Mouse (Mus musculus): ENCODE results near the gene Prkn.
"Not testable (repeated sequence)": the region's sequence is repeated elsewhere in the genome, so short reads cannot be mapped to it uniquely, and the experiment has no call there.

Prkn gene

DNA sequence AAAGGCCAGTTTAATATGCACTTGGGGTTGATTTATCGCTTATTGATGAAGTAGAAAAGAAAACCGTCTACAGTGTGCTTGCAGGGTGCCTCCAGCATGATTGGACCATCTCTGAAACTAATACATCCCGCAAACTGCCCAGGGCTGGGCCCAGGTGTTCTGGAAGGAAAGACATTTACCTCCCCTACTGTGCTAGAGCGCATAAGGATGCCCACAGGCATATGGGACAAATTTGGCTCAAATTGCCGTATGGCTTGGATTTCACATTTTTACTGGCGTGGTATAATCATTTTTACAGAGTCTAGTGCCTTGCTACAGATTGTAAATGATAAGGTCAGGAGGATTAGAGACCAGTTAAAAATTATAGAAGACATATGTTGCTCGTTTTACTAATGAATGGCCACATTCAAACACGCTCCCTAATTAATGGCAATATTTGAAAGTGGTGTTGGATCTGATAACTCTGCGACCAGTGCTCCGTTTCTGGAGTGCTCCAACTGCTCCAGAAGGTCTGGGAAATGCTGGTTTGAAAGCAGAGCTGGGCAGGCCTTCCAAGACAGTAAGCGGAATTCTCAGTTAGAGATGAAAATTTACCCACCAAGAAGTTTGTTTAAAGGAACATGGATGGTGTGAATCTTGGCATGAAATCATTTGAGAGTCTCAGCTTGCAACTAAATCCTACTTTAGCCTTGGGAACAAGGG is 1150.4 kb downstream of the Prkn start:
- DNase-seq (ENCODE audit: low spot score), result no peak

DNA sequence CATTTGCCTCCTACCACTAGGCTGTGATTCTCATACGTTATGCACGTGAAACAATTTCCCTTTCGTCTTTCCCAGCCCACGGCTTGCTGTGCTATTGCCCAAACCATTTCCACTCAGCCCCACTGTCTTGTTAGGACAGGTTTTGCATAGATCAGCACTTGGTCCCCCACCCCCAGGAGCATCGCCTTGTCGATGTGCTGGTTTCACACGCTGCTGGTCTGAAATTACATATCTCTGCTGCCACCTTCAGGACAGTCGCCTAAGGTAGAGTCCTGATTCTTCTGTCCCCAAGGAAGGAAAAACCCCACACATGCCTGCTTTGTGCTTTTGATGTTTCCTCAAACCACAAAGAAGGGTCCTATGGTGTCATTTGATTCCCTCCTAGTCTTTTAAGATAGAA is 1153.1 kb downstream of the Prkn start:
- no peak for DNase-seq (ENCODE audit: low spot score)

GRCm38 (mm10) chr17:11994252-11994651 is 1154.1 kb downstream of the Prkn start:
- DNase-seq (ENCODE audit: low spot score), result no peak

DNA sequence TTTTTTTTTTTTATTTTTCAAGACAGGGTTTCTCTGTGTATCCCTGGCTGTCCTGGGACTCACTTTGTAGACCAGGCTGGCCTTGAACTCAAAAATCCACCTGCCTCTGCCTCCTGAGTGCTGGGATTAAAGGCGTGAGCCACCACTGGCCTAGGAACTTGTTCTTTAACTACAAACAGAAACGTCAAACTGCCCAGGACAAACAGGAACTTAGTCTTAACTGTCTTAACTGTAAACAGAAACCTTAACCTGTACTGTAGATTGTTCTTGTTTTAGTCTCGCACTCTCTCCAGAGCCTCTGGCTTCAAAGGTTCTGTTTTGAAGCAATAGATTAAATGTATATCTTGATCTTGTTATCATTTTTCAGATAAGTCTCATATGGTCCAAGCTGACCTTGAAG is 1154.6 kb downstream of the Prkn start:
- DNase-seq (ENCODE audit: low spot score), result not testable (repeated sequence)

DNA sequence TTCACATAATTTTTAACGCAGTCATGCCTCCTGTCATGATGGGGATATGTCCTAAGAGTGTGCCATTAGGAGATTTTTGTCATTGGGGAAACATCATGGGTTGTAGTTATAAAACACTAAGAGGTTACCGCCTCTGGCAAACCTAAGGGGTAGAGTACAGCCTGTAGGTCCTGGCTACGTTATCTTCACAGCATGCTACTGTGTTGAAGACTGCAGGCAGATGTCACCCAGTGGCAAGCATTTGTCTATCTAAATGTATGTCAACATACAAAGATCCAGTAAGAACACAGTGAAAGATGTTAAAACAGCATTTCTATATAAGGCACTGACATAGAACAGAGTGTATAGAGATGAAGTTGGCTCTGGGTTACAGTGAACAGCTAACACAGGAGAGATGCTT is 1155.3 kb downstream of the Prkn start:
- no peak for DNase-seq (ENCODE audit: low spot score)

DNA sequence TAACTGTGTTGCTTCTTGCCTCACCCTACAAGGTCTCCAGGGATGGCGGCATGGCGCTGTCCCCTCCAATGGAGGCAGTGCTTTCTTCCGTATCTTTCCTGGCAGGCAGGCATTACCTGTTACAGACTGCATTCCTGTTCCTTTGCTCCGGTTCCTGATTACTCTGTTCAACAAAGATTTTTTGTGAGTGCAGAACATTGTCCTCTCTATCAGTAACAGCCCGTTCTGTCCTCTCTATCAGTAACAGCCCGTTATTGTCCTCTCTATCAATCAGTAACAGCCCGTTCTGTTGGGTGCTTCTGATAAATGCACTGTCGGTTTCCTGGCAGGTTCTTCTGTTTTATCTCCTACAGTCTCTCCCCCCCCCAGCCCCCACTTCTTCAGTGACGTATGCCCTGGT is 1156.1 kb downstream of the Prkn start:
- no peak for DNase-seq (ENCODE audit: low spot score)

DNA sequence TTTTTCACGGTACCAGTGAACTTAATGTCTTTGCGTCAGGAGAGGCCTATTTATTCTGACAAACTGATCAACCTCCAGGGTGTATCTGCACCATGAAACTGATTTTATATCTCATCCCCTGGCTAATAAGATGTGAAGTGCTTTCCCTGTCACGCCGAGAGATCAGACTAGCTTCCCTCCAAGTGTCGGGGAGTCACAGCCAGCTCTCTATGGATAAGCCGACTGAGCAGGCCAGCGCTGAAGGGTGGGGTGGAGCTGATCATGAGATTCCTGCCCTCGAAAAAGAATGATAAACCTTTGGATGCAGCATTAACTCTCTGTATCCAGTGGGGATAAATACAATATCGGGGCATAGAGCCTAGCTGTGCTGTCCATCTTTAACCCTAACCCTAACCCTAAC is 1160.1 kb downstream of the Prkn start:
- DNase-seq (ENCODE audit: low spot score), result no peak

- no peak for DNase-seq (ENCODE audit: low spot score)
Measured at GRCm38 (mm10) chr17:12021326-12021725, 1181.1 kb downstream of the Prkn start.

- DNase-seq (ENCODE audit: low spot score), result no peak
Measured at GRCm38 (mm10) chr17:12029362-12029761, 1189.2 kb downstream of the Prkn start.

DNA sequence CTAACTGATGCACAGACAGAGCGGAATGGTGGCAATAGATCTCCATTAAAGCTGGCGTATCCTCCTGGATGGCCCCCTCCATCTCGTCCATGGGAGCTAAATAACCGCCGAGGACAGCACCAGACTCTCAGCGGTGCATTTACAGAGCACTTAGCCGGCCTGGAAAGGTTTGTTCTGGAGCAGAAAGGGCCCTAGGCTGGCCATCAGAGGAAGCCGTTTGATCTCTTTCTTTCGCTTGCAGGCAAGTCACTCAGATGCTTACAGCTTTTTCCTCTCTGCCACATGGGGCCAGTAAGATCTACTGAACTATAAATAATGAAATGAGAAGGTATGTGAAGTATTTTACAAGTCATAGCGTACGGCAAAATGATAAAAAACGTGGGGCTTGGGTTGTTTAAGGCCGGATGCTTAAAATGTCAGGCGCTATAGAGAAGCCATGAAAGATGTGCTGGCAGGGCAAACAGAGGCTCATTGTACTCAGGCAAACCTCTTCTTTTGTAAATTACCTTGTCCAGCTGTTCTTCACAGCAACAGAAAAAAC is 1189.8 kb downstream of the Prkn start:
- no peak for DNase-seq (ENCODE audit: low spot score)

DNA sequence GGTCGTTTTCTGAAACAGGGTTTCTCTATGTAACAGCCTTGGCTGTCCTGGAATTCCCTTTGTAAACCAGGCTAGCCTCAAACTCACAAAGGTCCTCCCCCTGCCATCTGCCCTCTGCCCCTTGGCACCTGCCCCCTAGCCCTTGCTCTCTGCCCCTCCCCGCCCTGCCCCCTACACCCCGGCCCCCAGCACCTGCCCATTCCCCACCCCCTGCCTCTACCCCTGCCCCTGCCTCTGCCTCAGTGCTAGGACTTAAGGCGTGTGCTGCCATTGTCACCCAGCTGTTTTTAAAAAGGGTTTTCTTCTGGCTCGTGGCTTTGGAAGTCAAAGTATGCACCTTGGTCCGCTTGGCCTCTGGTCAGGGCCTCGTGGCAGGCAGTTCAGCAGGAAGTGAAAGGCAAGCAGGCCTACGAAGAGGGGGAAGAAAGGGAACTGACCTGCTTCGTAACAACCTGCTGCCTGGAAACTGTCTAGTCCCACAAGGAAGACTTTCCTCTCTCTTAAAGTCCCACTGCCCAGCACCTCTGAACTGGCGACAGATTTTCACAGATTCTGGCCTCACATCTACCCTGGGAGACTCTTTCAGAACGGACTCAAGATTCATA is 1190.5 kb downstream of the Prkn start:
- no peak for DNase-seq (ENCODE audit: low spot score)

DNA sequence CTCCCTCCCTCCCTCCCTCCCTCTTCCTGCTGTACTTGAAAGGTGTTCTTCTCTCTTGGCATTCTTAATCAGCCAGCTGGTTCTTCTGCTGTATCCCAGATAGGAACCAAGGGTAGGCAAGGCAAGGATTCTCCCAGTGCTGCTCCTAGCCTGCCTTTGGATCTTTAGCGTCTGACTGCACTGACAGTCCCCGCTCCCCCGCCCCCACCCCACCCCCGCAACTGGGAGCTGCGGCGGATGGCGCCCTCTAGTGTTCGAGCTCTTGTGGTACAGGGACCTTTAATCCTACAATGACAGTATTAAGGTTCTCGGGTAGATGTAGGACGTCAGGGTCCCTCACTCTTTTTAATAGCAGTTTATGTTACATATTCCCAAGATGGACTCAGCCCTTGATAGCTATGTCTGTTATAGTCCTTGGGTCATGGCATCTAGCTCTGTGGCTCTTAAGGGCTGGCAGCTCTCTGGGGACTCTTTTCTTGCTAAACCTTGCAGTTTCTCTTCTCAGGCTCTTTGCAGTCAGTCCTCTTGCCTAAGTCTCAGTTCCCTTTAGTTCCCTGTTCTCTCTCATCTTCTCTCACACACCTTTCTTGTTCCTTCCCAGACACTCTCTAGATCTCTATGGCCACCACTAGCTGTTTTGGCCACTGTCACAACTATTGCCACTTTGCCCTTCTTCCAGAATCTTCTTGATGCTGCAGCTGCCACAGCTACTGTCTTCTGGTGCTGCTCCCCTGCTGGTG is 1191.2 kb downstream of the Prkn start:
- no peak for DNase-seq (ENCODE audit: low spot score)

DNA sequence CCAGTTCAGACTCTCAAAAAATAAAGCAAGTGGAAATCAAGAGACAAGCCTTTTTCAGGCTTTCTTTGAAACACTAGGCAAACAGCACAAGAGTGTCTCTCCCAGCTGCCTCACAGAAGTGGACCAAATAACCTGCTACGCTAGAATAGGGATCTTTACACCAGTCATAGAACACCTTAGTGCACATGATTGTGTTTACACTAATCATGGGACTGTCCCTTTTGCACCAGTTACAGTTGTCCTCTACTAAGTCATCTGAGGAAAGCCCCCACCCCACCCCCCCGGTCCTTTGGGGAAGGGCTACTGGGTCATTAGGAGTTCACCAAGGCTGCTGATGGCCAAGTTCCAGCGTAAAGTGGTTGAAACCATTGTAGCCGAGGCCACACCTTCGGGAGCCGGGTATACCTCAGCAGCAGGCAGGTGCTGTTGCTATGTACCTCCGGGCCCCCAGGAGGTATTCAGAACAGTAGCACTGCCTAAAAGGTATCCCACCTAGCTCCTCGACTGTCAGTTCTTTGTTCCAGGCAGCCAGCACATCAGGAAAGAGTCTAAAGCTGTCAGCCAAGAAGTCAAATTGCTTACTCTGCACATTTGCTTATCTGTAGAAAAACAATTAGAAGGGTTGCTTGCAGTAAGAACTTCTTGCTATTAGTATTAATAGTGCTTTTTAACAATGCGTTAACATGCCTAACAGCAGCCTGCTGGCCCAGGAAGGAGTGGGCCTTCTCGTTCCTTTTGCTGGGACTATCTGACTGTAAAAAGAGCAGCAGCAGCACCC is 1192.0 kb downstream of the Prkn start:
- no peak for DNase-seq (ENCODE audit: low spot score)

DNA sequence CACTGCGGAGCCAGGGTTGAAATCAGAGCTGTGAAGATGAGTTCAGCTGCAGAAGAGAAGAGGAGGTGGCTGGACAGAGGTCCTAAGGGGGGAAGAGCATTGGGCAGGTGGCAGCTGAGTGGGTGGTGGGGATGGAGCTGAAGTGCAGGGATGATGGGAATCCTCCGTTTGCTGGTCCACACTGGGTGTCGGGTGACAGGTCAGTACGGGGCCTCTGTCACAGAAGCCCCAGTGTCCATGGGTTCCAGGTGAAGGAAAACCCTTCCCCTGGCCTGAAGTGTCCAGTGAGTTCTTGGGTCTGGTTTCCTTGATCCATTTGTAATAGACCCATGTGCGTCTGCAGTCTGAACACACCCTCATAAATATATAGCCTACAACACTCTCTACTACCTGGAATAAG is 1195.2 kb downstream of the Prkn start:
- no peak for DNase-seq (ENCODE audit: low spot score)

- DNase-seq (ENCODE audit: low spot score), result no peak
Measured at GRCm38 (mm10) chr17:12036205-12036604, 1196.0 kb downstream of the Prkn start.

- DNase-seq (ENCODE audit: low spot score), result no peak
Measured at GRCm38 (mm10) chr17:12037065-12037464, 1196.9 kb downstream of the Prkn start.

DNA sequence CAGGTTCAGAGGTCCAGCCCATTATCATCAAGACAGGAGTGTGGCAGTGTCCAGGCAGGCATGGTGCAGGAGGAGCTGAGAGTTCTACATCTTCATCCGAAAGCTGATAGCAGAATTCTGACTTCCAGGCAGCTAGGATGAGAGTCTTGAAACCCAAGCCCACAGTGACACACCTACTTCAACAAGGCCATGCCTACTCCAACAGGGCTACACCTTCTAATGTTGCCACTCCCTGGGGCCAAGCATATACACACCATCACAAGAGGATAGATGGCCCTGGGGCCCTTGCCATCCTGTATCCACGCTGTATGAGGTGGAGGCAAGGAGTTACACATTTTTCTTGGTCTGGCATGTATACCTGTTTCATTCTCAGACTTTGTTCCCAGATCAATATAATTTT is 1197.4 kb downstream of the Prkn start:
- no peak for DNase-seq (ENCODE audit: low spot score)

GRCm38 (mm10) chr17:12038499-12038898 is 1198.3 kb downstream of the Prkn start:
- DNase-seq (ENCODE audit: low spot score), result no peak

DNA sequence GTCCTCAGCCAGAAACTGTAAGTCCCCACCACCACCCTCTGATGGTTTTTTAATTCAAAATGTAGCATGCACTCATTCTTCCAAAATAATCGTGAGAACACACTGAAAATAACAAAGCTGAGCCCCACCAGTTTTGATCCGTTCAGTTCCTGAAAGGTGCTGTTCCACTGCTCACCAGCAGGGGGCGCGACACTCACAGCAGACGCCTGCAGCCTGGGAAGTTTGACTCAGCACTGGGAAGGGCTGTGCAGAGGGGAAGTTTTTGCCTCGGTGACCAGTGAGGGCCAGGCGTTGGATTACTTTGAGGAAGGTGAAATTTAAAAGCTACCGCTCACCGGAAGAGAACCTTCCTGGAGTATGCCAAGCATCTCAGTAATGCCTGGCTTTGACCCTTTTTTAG is 1199.0 kb downstream of the Prkn start:
- DNase-seq (ENCODE audit: low spot score), result peak; percentile 55

DNA sequence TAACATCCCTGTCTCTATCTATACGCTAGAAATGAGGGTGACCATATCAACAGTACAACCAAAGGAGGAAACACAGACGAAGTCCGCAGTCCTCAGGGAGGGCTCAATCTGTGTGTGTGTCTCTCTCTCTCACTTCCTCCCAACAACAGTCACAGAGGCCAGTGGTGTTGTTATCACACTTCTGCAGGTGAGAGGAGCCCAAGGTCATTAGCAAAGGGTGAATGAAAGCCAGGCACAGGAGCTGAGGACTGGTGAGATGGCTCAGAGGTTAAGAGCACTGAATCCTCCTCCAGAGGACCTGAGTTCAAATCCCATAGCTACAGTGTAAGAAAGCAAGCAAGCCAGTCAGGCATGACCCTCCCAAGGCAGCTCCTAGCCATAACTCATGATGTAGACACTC is 1199.7 kb downstream of the Prkn start:
- no peak for DNase-seq (ENCODE audit: low spot score)

- DNase-seq (ENCODE audit: low spot score), result no peak
Measured at GRCm38 (mm10) chr17:12040546-12040945, 1200.4 kb downstream of the Prkn start.

- DNase-seq (ENCODE audit: low spot score), result no peak
Measured at GRCm38 (mm10) chr17:12041091-12041655, 1201.0 kb downstream of the Prkn start.

Data from ovary, adult 18-20 months (tissue).